Mouse (Mus musculus) C2C12 (cell line): Measurements from ENCODE around the gene Rnf180.

Experiments
- CTCF ChIP-seq: IDR thresholded peaks from one replicate; pipeline ENCODE4 v1.5.1; 2011; ENCODE audit not compliant: control insufficient read depth, insufficient read depth, insufficient read length
- MAX ChIP-seq: IDR thresholded peaks from one replicate; pipeline ENCODE4 v1.6.1; 2011; ENCODE audit warnings: mild to moderate bottlenecking, control low read depth
- MYOG ChIP-seq: IDR thresholded peaks from one replicate; pipeline ENCODE4 v1.6.1; 2011; ENCODE audit not compliant: control insufficient read depth, insufficient read length; ENCODE audit errors: extremely low read depth

GRCm38 (mm10) chr13:105147795-105148418 is 146.7 kb downstream of the Rnf180 start:
- TF ChIP-seq CTCF: no peak
- TF ChIP-seq MYOG: no peak
- no peak for TF ChIP-seq MAX
